Comparison of ENCODE assay signal across 18 mouse cellular contexts in genomic region chr11:118831730-118832129, GRCm38 (mm10).
DNase-seq lines count a peak whose midpoint lies in the region; ATAC-seq and TF ChIP-seq lines count a peak whose summit lies in the region.
"Had no signal": no experiment of that assay in that cellular context is flagged by ENCODE, and none has a peak within 500 bp of the region (broad histone marks: within the 10 kb centered on the region; RNA-seq: fewer than 3 reads in every experiment).

No protein-coding gene starts in this region.

- no peaks in the 10 kb centered on the region for H3K36me3 ChIP-seq in heart, adult 2 months (ENCODE audit: control insufficient read depth, insufficient read depth, low read length)
- no peaks in the 10 kb centered on the region; the same call in 1 of the 2 replicates for H3K36me3 ChIP-seq in heart, embryonic 10.5 days
- no peaks in the 10 kb centered on the region for H3K36me3 ChIP-seq in midbrain, postnatal 0 days (ENCODE audit: insufficient read depth, low read length)
- H3K36me3 ChIP-seq in midbrain, embryonic 10.5 days = no peaks in the 10 kb centered on the region
- H3K36me3 ChIP-seq: kidney, embryonic 15.5 days; limb, embryonic 12.5 days; liver, embryonic 12.5 days had no signal

- no peak for ATAC-seq in midbrain, postnatal 0 days (ENCODE audit: low FRiP score)
- ATAC-seq: liver, embryonic 12.5 days; midbrain, embryonic 16.5 days had no signal

- no peaks in the 10 kb centered on the region for H3K4me1 ChIP-seq in heart, adult 2 months (ENCODE audit: control insufficient read depth, insufficient read depth, low read length)
- no peaks in the 10 kb centered on the region; the same call in 1 of the 2 replicates for H3K4me1 ChIP-seq in heart, embryonic 10.5 days
- H3K4me1 ChIP-seq in midbrain, postnatal 0 days (ENCODE audit: insufficient read depth, low read length) = no peaks in the 10 kb centered on the region
- peaks cover 4% of the 10 kb centered on the region for H3K4me1 ChIP-seq in midbrain, embryonic 10.5 days
- H3K4me1 ChIP-seq: kidney, embryonic 15.5 days; limb, embryonic 12.5 days; liver, embryonic 12.5 days had no signal

- H3K27me3 ChIP-seq in heart, adult 2 months (ENCODE audit: control insufficient read depth, insufficient read depth, low read length) = no peaks in the 10 kb centered on the region
- peaks cover 32% of the 10 kb centered on the region; the same call in 1 of the 2 replicates for H3K27me3 ChIP-seq in heart, embryonic 10.5 days (ENCODE audit: insufficient read depth, poor library complexity, severe bottlenecking)
- H3K27me3 ChIP-seq in midbrain, postnatal 0 days (ENCODE audit: insufficient read depth, low read length) = no peaks in the 10 kb centered on the region
- no peaks in the 10 kb centered on the region for H3K27me3 ChIP-seq in midbrain, embryonic 10.5 days (ENCODE audit: low read depth, poor library complexity, severe bottlenecking)
- H3K27me3 ChIP-seq: kidney, embryonic 15.5 days; limb, embryonic 12.5 days; liver, embryonic 12.5 days had no signal

- no peak overlapping the region for H3K9ac ChIP-seq in heart, adult 2 months (ENCODE audit: low read depth, low read length)
- H3K9ac ChIP-seq in midbrain, postnatal 0 days (replicated peaks; ENCODE audit: low read length, poor library complexity, severe bottlenecking) = no peak overlapping the region
- H3K9ac ChIP-seq: kidney, embryonic 15.5 days; limb, embryonic 12.5 days; liver, embryonic 12.5 days had no signal

- H3K9me3 ChIP-seq in heart, embryonic 10.5 days = no peaks in the 10 kb centered on the region
- H3K9me3 ChIP-seq in midbrain, postnatal 0 days (ENCODE audit: low read length) = no peaks in the 10 kb centered on the region
- H3K9me3 ChIP-seq in midbrain, embryonic 10.5 days (replicated peaks) = no peaks in the 10 kb centered on the region
- H3K9me3 ChIP-seq: kidney, embryonic 15.5 days; limb, embryonic 12.5 days; liver, embryonic 12.5 days had no signal

- no peak for TF ChIP-seq EP300 in heart, adult 2 months (IDR thresholded peaks at IDR 0.05; ENCODE audit: insufficient read depth, low read depth, low read length)

- H3K4me3 ChIP-seq in heart, adult 2 months = no peak overlapping the region
- no peak overlapping the region for H3K4me3 ChIP-seq in heart, embryonic 10.5 days
- H3K4me3 ChIP-seq in midbrain, postnatal 0 days (ENCODE audit: low read depth, low read length) = no peak overlapping the region
- no peak overlapping the region for H3K4me3 ChIP-seq in midbrain, embryonic 10.5 days
- H3K4me3 ChIP-seq: kidney, embryonic 15.5 days; limb, embryonic 12.5 days; liver, embryonic 12.5 days had no signal

- DNase-seq in heart, adult 2 months = no peak
- no peak for DNase-seq in heart, embryonic 10.5 days (ENCODE audit: low spot score)
- no peak for DNase-seq in midbrain, postnatal 0 days (ENCODE audit: low spot score)
- no peak for DNase-seq in midbrain, embryonic 10.5 days (ENCODE audit: low spot score)
- DNase-seq in cerebellum, adult 9-10 months = peak; percentile 85
- no peak for DNase-seq in adipocyte (ENCODE audit: low spot score)
- no peak for DNase-seq in spleen, postnatal 10 days (ENCODE audit: low spot score in 2 of 2)
- no peak for DNase-seq in spleen, adult 12 weeks (ENCODE audit: low spot score)
- DNase-seq: B cell, adult 2 months; gastrocnemius, postnatal 36 days; heart, postnatal 10 days; lung, adult 2 months; right cerebral cortex, postnatal 25 days had no signal

- 57% methylated on average over 7 of the region's 7 CpGs for WGBS in heart, adult 2 months
- WGBS in heart, embryonic 10.5 days = 57% methylated on average over 7 of the region's 7 CpGs
- 73% methylated on average over 7 of the region's 7 CpGs for WGBS in midbrain, postnatal 0 days
- 68% methylated on average over 7 of the region's 7 CpGs for WGBS in midbrain, embryonic 10.5 days

- intact Hi-C loops in heart, adult 2 months (cut with DNase I) = no loop called here

- no peaks in the 10 kb centered on the region for H3K79me2 ChIP-seq in heart, adult 2 months (replicated peaks; ENCODE audit: control insufficient read depth, insufficient read depth, low read length)

- TF ChIP-seq POLR2A in heart, adult 2 months (IDR thresholded peaks at IDR 0.05; ENCODE audit: insufficient read depth, low read depth, low read length) = no peak

- TF ChIP-seq CTCF in heart, adult 2 months (IDR thresholded peaks at IDR 0.05) = peak; percentile 23; the same call in 1 of the 2 replicates
- peak; percentile 48 for TF ChIP-seq CTCF in midbrain, postnatal 0 days (IDR thresholded peaks at IDR 0.05)

- H3K4me2 ChIP-seq in midbrain, postnatal 0 days (ENCODE audit: low read depth, low read length, poor library complexity, severe bottlenecking) = no peak overlapping the region
- H3K4me2 ChIP-seq: heart, embryonic 11.5 days; kidney, embryonic 15.5 days; limb, embryonic 12.5 days; liver, embryonic 12.5 days had no signal

- H3K27ac ChIP-seq in heart, adult 2 months = no peak overlapping the region
- no peak overlapping the region for H3K27ac ChIP-seq in heart, embryonic 10.5 days
- H3K27ac ChIP-seq in midbrain, postnatal 0 days (ENCODE audit: low read depth, low read length) = no peak overlapping the region
- no peak overlapping the region; the same call in 1 of the 2 replicates for H3K27ac ChIP-seq in midbrain, embryonic 10.5 days (replicated peaks)
- H3K27ac ChIP-seq: kidney, embryonic 15.5 days; limb, embryonic 12.5 days; liver, embryonic 12.5 days had no signal
